Mouse (Mus musculus) MEL (cell line): ENCODE results near the gene Tlk2. TPM values are rescaled to one million over a fixed set of nuclear protein-coding genes. Genes with fewer than 3 reads are reported as not detected.

ENCODE experiments used
- DNase-seq: peaks from one replicate; pipeline ENCODE4 v3.0.0; 2011; ENCODE audit warnings: low read depth, low spot score
- H3K27ac ChIP-seq: 2 replicates; pipeline ENCODE4 v1.5.1; 2012; ENCODE audit warnings: low read depth, mild to moderate bottlenecking, control low read depth, low read length, moderate library complexity; ENCODE audit not compliant: control insufficient read depth
- H3K27me3 ChIP-seq, 2 experiments: fragments of 150-350 bp in 1 of 2; sonication (generic) in 1 of 2; 2 replicates each; pipeline ENCODE4 v1.6.1; 2012; ENCODE audit warnings: low read length in 2 of 2, mild to moderate bottlenecking in 2 of 2, improper control_type of control experiment in 1 of 2, moderate library complexity in 1 of 2; ENCODE audit not compliant: insufficient read depth in 2 of 2, control insufficient read depth in 1 of 2
- H3K36me3 ChIP-seq, 2 experiments: 2 replicates each; pipeline ENCODE4 v1.6.1; 2012 to 2014; ENCODE audit warnings: low read length in 2 of 2, improper control_type of control experiment in 1 of 2, inconsistent platforms in 1 of 2, mild to moderate bottlenecking in 1 of 2; ENCODE audit not compliant: insufficient read depth in 2 of 2, control insufficient read depth in 1 of 2
- H3K4me1 ChIP-seq, 2 experiments: fragments of 150-350 bp in 1 of 2; sonication (generic) in 1 of 2; 2 replicates each; pipeline ENCODE4 v1.6.1; 2012; ENCODE audit warnings: low read length in 2 of 2, improper control_type of control experiment in 1 of 2, mild to moderate bottlenecking in 1 of 2; ENCODE audit not compliant: insufficient read depth in 2 of 2, control insufficient read depth in 1 of 2
- H3K4me3 ChIP-seq, 2 experiments: fragments of 150-350 bp in 1 of 2; sonication (generic) in 1 of 2; 2 replicates each; pipeline ENCODE4 v1.5.1; 2012; ENCODE audit warnings: low read depth in 2 of 2, low read length in 2 of 2, mild to moderate bottlenecking in 2 of 2, moderate library complexity in 2 of 2, control low read depth in 1 of 2, improper control_type of control experiment in 1 of 2; ENCODE audit not compliant: control insufficient read depth in 1 of 2, insufficient read depth in 1 of 2
- H3K79me2 ChIP-seq: 2 replicates; pipeline ENCODE4 v1.6.1; 2012; ENCODE audit warnings: mild to moderate bottlenecking, low read length, moderate library complexity; ENCODE audit not compliant: control insufficient read depth, poor library complexity, insufficient read depth
- H3K9ac ChIP-seq: 2 replicates; pipeline ENCODE4 v1.6.1; 2012; ENCODE audit warnings: low read depth, mild to moderate bottlenecking, control low read depth, low read length, moderate library complexity; ENCODE audit not compliant: control insufficient read depth, poor library complexity, severe bottlenecking
- H3K9me3 ChIP-seq: fragments of 150-350 bp; sonication (generic); replicated peaks from 2 replicates; pipeline ENCODE4 v1.6.1; 2012; ENCODE audit warnings: mild to moderate bottlenecking, low read length, improper control_type of control experiment, moderate library complexity; ENCODE audit not compliant: insufficient read depth
- CHD1 ChIP-seq: IDR thresholded peaks from 2 replicates; pipeline ENCODE4 v1.6.1; 2012; ENCODE audit warnings: low read depth, mild to moderate bottlenecking, inconsistent platforms, low read length, improper control_type of control experiment
- CTCF ChIP-seq, 3 experiments: IDR thresholded peaks in 2 of 3; conservative IDR thresholded peaks in 1 of 3; 2 replicates each; pipeline ENCODE4 v1.5.1; 2011 to 2012; ENCODE audit warnings: low read length in 3 of 3, low read depth in 2 of 3, mild to moderate bottlenecking in 2 of 3, improper control_type of control experiment in 1 of 3, inconsistent platforms in 1 of 3, mixed read lengths in 1 of 3, moderate library complexity in 1 of 3; ENCODE audit not compliant: control insufficient read depth in 1 of 3, insufficient read depth in 1 of 3, poor library complexity in 1 of 3, severe bottlenecking in 1 of 3
- ELF1 ChIP-seq: IDR thresholded peaks from 2 replicates; pipeline ENCODE4 v1.6.1; 2014; ENCODE audit warnings: low read depth, mild to moderate bottlenecking, inconsistent platforms, low read length, improper control_type of control experiment, moderate library complexity
- GABPA ChIP-seq: IDR thresholded peaks from 2 replicates; pipeline ENCODE4 v1.6.1; 2012; ENCODE audit warnings: low read depth, mild to moderate bottlenecking, inconsistent platforms, low read length, improper control_type of control experiment, moderate library complexity
- GATA1 ChIP-seq: IDR thresholded peaks from 2 replicates; pipeline ENCODE4 v1.6.1; 2011; ENCODE audit warnings: low read depth, low read length, improper control_type of control experiment
- JUND ChIP-seq: IDR thresholded peaks from 2 replicates; pipeline ENCODE4 v1.6.1; 2011; ENCODE audit warnings: low read depth, mild to moderate bottlenecking, improper control_type of control experiment, low read length
- KAT2A ChIP-seq: conservative IDR thresholded peaks from 2 replicates; pipeline ENCODE4 v1.6.1; 2012; ENCODE audit warnings: low read depth, low read length, improper control_type of control experiment, inconsistent platforms
- MAFK ChIP-seq: IDR thresholded peaks from 2 replicates; pipeline ENCODE4 v1.6.1; 2011; ENCODE audit warnings: low read depth, mild to moderate bottlenecking, low read length, improper control_type of control experiment, borderline replicate concordance
- POLR2A ChIP-seq, 2 experiments: IDR thresholded peaks; 2 replicates each; pipeline ENCODE4 v1.6.1; 2011 to 2012; ENCODE audit warnings: low read length in 2 of 2, mild to moderate bottlenecking in 2 of 2, control low read depth in 1 of 2, improper control_type of control experiment in 1 of 2, low read depth in 1 of 2, moderate library complexity in 1 of 2; ENCODE audit not compliant: control insufficient read depth in 1 of 2, insufficient read depth in 1 of 2, poor library complexity in 1 of 2
- POLR2AphosphoS2 ChIP-seq: IDR thresholded peaks from 2 replicates; pipeline ENCODE4 v1.6.1; 2011; ENCODE audit warnings: low read length, improper control_type of control experiment
- POLR2AphosphoS5 ChIP-seq: IDR thresholded peaks from 2 replicates; pipeline ENCODE4 v1.6.1; 2012; ENCODE audit warnings: low read depth, borderline replicate concordance, mild to moderate bottlenecking, inconsistent platforms, low read length, moderate library complexity, mixed read lengths
- RAD21 ChIP-seq: IDR thresholded peaks from 2 replicates; pipeline ENCODE4 v1.6.1; 2011; ENCODE audit warnings: mild to moderate bottlenecking, low read depth, low read length, improper control_type of control experiment
- SIN3A ChIP-seq: IDR thresholded peaks from 2 replicates; pipeline ENCODE4 v1.6.1; 2012; ENCODE audit warnings: low read length, improper control_type of control experiment, inconsistent platforms
- SMC3 ChIP-seq: IDR thresholded peaks from 2 replicates; pipeline ENCODE4 v1.6.1; 2011; ENCODE audit warnings: low read depth, low read length, improper control_type of control experiment
- TBP ChIP-seq: IDR thresholded peaks from 2 replicates; pipeline ENCODE4 v1.8.0; 2011; ENCODE audit warnings: low read depth, low read length, improper control_type of control experiment
- TCF12 ChIP-seq: IDR thresholded peaks from 2 replicates; pipeline ENCODE4 v1.6.1; 2014; ENCODE audit warnings: low read depth, mild to moderate bottlenecking, inconsistent platforms, low read length, improper control_type of control experiment, moderate library complexity
- UBTF ChIP-seq: IDR thresholded peaks from 2 replicates; pipeline ENCODE4 v1.6.1; 2012; ENCODE audit warnings: low read depth, mild to moderate bottlenecking, inconsistent platforms, low read length, improper control_type of control experiment, moderate library complexity, borderline replicate concordance; ENCODE audit not compliant: insufficient read depth
- ZC3H11A ChIP-seq: IDR thresholded peaks from 2 replicates; pipeline ENCODE4 v1.6.1; 2012; ENCODE audit warnings: low read depth, mild to moderate bottlenecking, inconsistent platforms, low read length, improper control_type of control experiment
- ZMIZ1 ChIP-seq: IDR thresholded peaks from 2 replicates; pipeline ENCODE4 v1.6.1; 2012; ENCODE audit warnings: low read depth, mild to moderate bottlenecking, inconsistent platforms, low read length, improper control_type of control experiment, moderate library complexity
- polyA plus RNA-seq, 2 experiments: library from polyadenylated mRNA; stranded (reverse) in 1 of 2; unstranded in 1 of 2; fragments of >175 nt in 1 of 2; fragments of >200 nt in 1 of 2; gene quantifications; 2 replicates each; pipeline versions ENCODE4 v1.2.1 to v1.2.4; 2012; ENCODE audit warnings: low replicate concordance in 2 of 2, low read depth in 1 of 2; ENCODE audit not compliant: insufficient read length in 2 of 2, insufficient read depth in 1 of 2, missing spikeins in 1 of 2
- total RNA-seq: library from RNA; depleted of rRNA; stranded (reverse); fragments of 300-350 nt; gene quantifications from 2 replicates; pipeline ENCODE4 v1.2.3, GENCODE M21; 2012

Tlk2 gene
- total and polyA plus RNA-seq, 3 experiments = 46.5 to 60.9 TPM; not detected in 1

- Histone ChIP-seq H3K9ac (no peak overlapping the region), H3K4me1 (no peaks in the 10 kb centered on the region; a peak in 1 of 4 replicates), H3K27me3 (peaks cover 0 to 5% of the 10 kb centered on the region in 2 experiments; a peak in 1 of 4 replicates), H3K4me3 (no peak overlapping the region), H3K9me3 (no peaks in the 10 kb centered on the region), H3K36me3 (no peaks in the 10 kb centered on the region), H3K27ac (no peak overlapping the region), H3K79me2 (no peaks in the 10 kb centered on the region)
- no peak for DNase-seq
- TF ChIP-seq SMC3 (no peak), POLR2AphosphoS5 (no peak), SIN3A (no peak), TBP (no peak)
Measured at GRCm38 (mm10) chr11:105329962-105330361, 151.4 kb downstream of the Tlk2 start.

- Histone ChIP-seq H3K27ac (no peak overlapping the region), H3K27me3 (peaks cover 0 to 5% of the 10 kb centered on the region in 2 experiments; a peak in 1 of 4 replicates), H3K4me3 (no peak overlapping the region)
- no peak for DNase-seq
- no peak for TF ChIP-seq UBTF
- TF ChIP-seq GABPA = no peak
- no peak for TF ChIP-seq POLR2AphosphoS5
- no peak for TF ChIP-seq SMC3
- no peak for TF ChIP-seq RAD21
- no peak for TF ChIP-seq SIN3A
- no peak for TF ChIP-seq CHD1
- no peak for TF ChIP-seq CTCF (IDR thresholded peaks at IDR 0.05 in 2 of 3, conservative IDR thresholded peaks at IDR 0.05 in 1 of 3; ENCODE audit: control insufficient read depth in 1 of 3, insufficient read depth in 1 of 3, low read depth in 2 of 3, low read length in 3 of 3, poor library complexity in 1 of 3, severe bottlenecking in 1 of 3)
- no peak for TF ChIP-seq ELF1
- no peak for TF ChIP-seq GATA1
- TF ChIP-seq JUND = no peak
- TF ChIP-seq, all 39 proteins: peak for 0
- Histone ChIP-seq H3K36me3 (no peaks in the 10 kb centered on the region), H3K9ac (no peak overlapping the region), H3K79me2 (no peaks in the 10 kb centered on the region), H3K9me3 (no peaks in the 10 kb centered on the region), H3K4me1 (no peaks in the 10 kb centered on the region; a peak in 1 of 4 replicates)
Measured at GRCm38 (mm10) chr11:105331129-105331528, 152.5 kb downstream of the Tlk2 start.

DNA sequence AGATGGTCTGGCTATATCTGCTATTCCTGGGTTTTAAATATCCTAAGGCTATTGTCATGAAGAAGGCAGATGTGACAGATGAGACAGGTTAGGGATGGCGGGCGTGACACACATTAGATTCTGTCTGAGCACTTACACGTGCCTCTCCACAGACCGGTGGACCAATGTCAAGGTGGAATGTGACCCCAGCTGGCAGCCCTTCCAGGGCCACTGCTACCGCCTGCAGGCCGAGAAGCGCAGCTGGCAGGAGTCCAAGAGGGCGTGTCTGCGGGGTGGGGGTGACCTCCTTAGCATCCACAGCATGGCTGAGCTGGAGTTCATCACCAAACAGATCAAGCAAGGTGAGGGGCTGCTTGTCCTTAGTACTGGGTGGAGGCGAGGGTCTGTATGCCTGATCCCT, 153.1 kb downstream of the Tlk2 start:
- Histone ChIP-seq H3K4me3 (no peak overlapping the region), H3K27me3 (peaks cover 0 to 5% of the 10 kb centered on the region in 2 experiments; a peak in 1 of 4 replicates), H3K4me1 (no peaks in the 10 kb centered on the region; a peak in 1 of 4 replicates), H3K9ac (no peak overlapping the region), H3K27ac (no peak overlapping the region), H3K36me3 (no peaks in the 10 kb centered on the region), H3K79me2 (no peaks in the 10 kb centered on the region), H3K9me3 (no peaks in the 10 kb centered on the region)
- TF ChIP-seq SIN3A (no peak), GABPA (no peak), POLR2AphosphoS2 (no peak), ZC3H11A (no peak), KAT2A (no peak), ZMIZ1 (no peak), TCF12 (no peak), MAFK (no peak), POLR2A (IDR thresholded peaks at IDR 0.05; ENCODE audit: control insufficient read depth in 1 of 2, insufficient read depth in 1 of 2, low read depth in 1 of 2, low read length in 2 of 2, poor library complexity in 1 of 2) (no peak)
- peak; percentile 23 for DNase-seq
